Mouse (Mus musculus) heart, embryonic 14.5 days (tissue): ENCODE results near the gene Gm9573. TPM values are rescaled to one million over a fixed set of nuclear protein-coding genes. Genes with fewer than 3 reads are reported as not detected.

Experiments used
- ATAC-seq: fragments of 200-750 bp; cut with Nextera tagmentation; 2 replicates; pipeline ENCODE4 v1.8.0; 2017; ENCODE audit warnings: low read depth, moderate TSS enrichment; ENCODE audit not compliant: insufficient number of reproducible peaks, insufficient read depth, low FRiP score
- H3K27ac ChIP-seq, 2 experiments: fragments of 200-500 bp in 1 of 2; fragments of 300-500 bp in 1 of 2; sonication (generic) in 1 of 2; replicated peaks in 1 of 2; 2 replicates each; pipeline ENCODE4 v1.5.1; 2012 to 2014; ENCODE audit warnings: low read depth in 2 of 2, low read length in 2 of 2, control low read depth in 1 of 2, mild to moderate bottlenecking in 1 of 2, mixed read lengths in 1 of 2; ENCODE audit not compliant: control insufficient read depth in 1 of 2, insufficient read depth in 1 of 2
- H3K27me3 ChIP-seq: fragments of 300-500 bp; sonication (generic); 2 replicates; pipeline ENCODE4 v1.6.1; 2014; ENCODE audit warnings: mild to moderate bottlenecking, low read length, control low read depth; ENCODE audit not compliant: control insufficient read depth, insufficient read depth
- H3K36me3 ChIP-seq: fragments of 300-500 bp; sonication (generic); 2 replicates; pipeline ENCODE4 v1.6.1; 2014; ENCODE audit warnings: mild to moderate bottlenecking, control low read depth, low read length, mixed read lengths; ENCODE audit not compliant: control insufficient read depth, insufficient read depth
- H3K4me1 ChIP-seq, 2 experiments: fragments of 200-500 bp in 1 of 2; fragments of 300-500 bp in 1 of 2; sonication (generic) in 1 of 2; 2 replicates each; pipeline ENCODE4 v1.6.1; 2012 to 2014; ENCODE audit warnings: low read length in 2 of 2, control low read depth in 1 of 2, mixed read lengths in 1 of 2; ENCODE audit not compliant: control insufficient read depth in 2 of 2, insufficient read depth in 2 of 2
- H3K4me2 ChIP-seq: fragments of 300-500 bp; sonication (generic); 2 replicates; pipeline ENCODE4 v1.6.1; 2014; ENCODE audit warnings: mild to moderate bottlenecking, low read length
- H3K4me3 ChIP-seq, 2 experiments: fragments of 200-500 bp in 1 of 2; fragments of 300-500 bp in 1 of 2; sonication (generic) in 1 of 2; 2 replicates each; pipeline ENCODE4 v1.5.1; 2012 to 2014; ENCODE audit warnings: low read length in 2 of 2, mild to moderate bottlenecking in 2 of 2, control low read depth in 1 of 2, low read depth in 1 of 2, moderate library complexity in 1 of 2; ENCODE audit not compliant: control insufficient read depth in 1 of 2, insufficient read depth in 1 of 2
- H3K9ac ChIP-seq: fragments of 300-500 bp; sonication (generic); 2 replicates; pipeline ENCODE4 v1.6.1; 2014; ENCODE audit warnings: mild to moderate bottlenecking, low read length
- H3K9me3 ChIP-seq: fragments of 300-500 bp; sonication (generic); 2 replicates; pipeline ENCODE4 v1.6.1; 2016; ENCODE audit warnings: low read length, control low read depth; ENCODE audit not compliant: control insufficient read depth
- WGBS: fragments of 180-500 bp; shearing (Covaris S2); extraction: QIAGEN DNeasy Blood & Tissue Kit; methylation state at CpG from one replicate; pipeline ENCODE4 v1.1.7; 2014; 5-methylcytosine and 5-hydroxymethylcytosine counted together
- polyA plus RNA-seq: library from polyadenylated mRNA; unstranded; fragments of >200 nt; fragmentation: Nextera tagmentation; extraction: Ambion mirVana; gene quantifications from 2 replicates; pipeline ENCODE4 v1.2.1, GENCODE M21; 2014

Gene Gm9573
- polyA plus RNA-seq, 1 experiment from 2014 or later: not detected

- no peak for ATAC-seq
- peak overlapping the region; percentile 35 to 37 for H3K4me3 ChIP-seq
- no peak overlapping the region for H3K27ac ChIP-seq
- no peaks in the 10 kb centered on the region for H3K36me3 ChIP-seq
- H3K27me3 ChIP-seq: no peaks in the 10 kb centered on the region
- H3K4me2 ChIP-seq: peak overlapping the region; percentile 67
- H3K4me1 ChIP-seq: peaks cover 6 to 12% of the 10 kb centered on the region in 2 experiments
- H3K9me3 ChIP-seq: no peaks in the 10 kb centered on the region
- peak overlapping the region; percentile 36; the same call in 1 of the 2 replicates for H3K9ac ChIP-seq
- WGBS: 2% methylated on average over 15 of the region's 15 CpGs
Measured at GRCm38 (mm10) chr17:35635699-35636111, 9.3 kb upstream of the Gm9573 start.

GRCm38 (mm10) chr17:35635202-35635601 lies 8.8 kb upstream of the Gm9573 start:
- H3K27me3 ChIP-seq: no peaks in the 10 kb centered on the region
- WGBS: 77% methylated on average over 3 of the region's 3 CpGs

GRCm38 (mm10) chr17:35633992-35634391 lies 7.6 kb upstream of the Gm9573 start:
- 7% methylated on average over 1 of the region's 1 CpGs for WGBS
- Histone ChIP-seq H3K4me3 (no peak overlapping the region), H3K4me2 (no peak overlapping the region), H3K36me3 (no peaks in the 10 kb centered on the region), H3K9me3 (no peaks in the 10 kb centered on the region), H3K27me3 (no peaks in the 10 kb centered on the region), H3K27ac (no peak overlapping the region), H3K4me1 (peaks cover 5 to 6% of the 10 kb centered on the region in 2 experiments; a peak in 3 of 4 replicates), H3K9ac (no peak overlapping the region)
- 0 out of 2 replicates have a peak, but pooled peaks have one; percentile 29 for ATAC-seq

More at GRCm38 (mm10) chr17:35635202-35635601, 8.8 kb upstream of the Gm9573 start:
- no peak for ATAC-seq
- Histone ChIP-seq H3K36me3 (no peaks in the 10 kb centered on the region), H3K9ac (no peak overlapping the region), H3K27ac (no peak overlapping the region), H3K9me3 (no peaks in the 10 kb centered on the region), H3K4me2 (no peak overlapping the region), H3K4me3 (no peak overlapping the region), H3K4me1 (peaks cover 6 to 12% of the 10 kb centered on the region in 2 experiments)

- Histone ChIP-seq H3K9me3 (no peaks in the 10 kb centered on the region), H3K4me2 (no peak overlapping the region), H3K4me1 (no peaks in the 10 kb centered on the region), H3K4me3 (no peak overlapping the region), H3K27ac (no peak overlapping the region), H3K9ac (no peak overlapping the region), H3K27me3 (no peaks in the 10 kb centered on the region), H3K36me3 (no peaks in the 10 kb centered on the region)
- 57% methylated on average over 4 of the region's 4 CpGs for WGBS
- ATAC-seq: no peak
Measured at GRCm38 (mm10) chr17:35617127-35617526, 9.3 kb downstream of the Gm9573 start.

GRCm38 (mm10) chr17:35601736-35602354 lies 24.6 kb downstream of the Gm9573 start:
- H3K27me3 ChIP-seq: peaks cover 7% of the 10 kb centered on the region; the same call in 1 of the 2 replicates
- H3K4me1 ChIP-seq: no peaks in the 10 kb centered on the region
- ATAC-seq: no peak
- WGBS: 40% methylated on average over 8 of the region's 8 CpGs
- no peak overlapping the region for H3K4me3 ChIP-seq
- H3K9me3 ChIP-seq: no peaks in the 10 kb centered on the region
- no peak overlapping the region for H3K4me2 ChIP-seq
- H3K36me3 ChIP-seq: no peaks in the 10 kb centered on the region
- H3K27ac ChIP-seq: no peak overlapping the region
- H3K9ac ChIP-seq: no peak overlapping the region

GRCm38 (mm10) chr17:35601249-35601648 lies 25.2 kb downstream of the Gm9573 start, which contains the start of gene Sfta2:
Gene Sfta2 (plus strand): TSS chr17:35601549.
- Histone ChIP-seq H3K4me2 (no peak within 1 kb of the TSS), H3K4me3 (no peak within 1 kb of the TSS), H3K4me1 (no peaks in the 10 kb centered on the region), H3K9me3 (no peaks in the 10 kb centered on the region), H3K27me3 (peaks cover 7% of the 10 kb centered on the region; the same call in 1 of the 2 replicates), H3K36me3 (no peaks in the 10 kb centered on the region), H3K9ac (no peak within 1 kb of the TSS), H3K27ac (no peak within 1 kb of the TSS)
- 49% methylated on average over 2 of the region's 2 CpGs for WGBS
- ATAC-seq: no peak

GRCm38 (mm10) chr17:35597399-35597798 lies 29.0 kb downstream of the Gm9573 start:
- no peaks in the 10 kb centered on the region for H3K27me3 ChIP-seq
- H3K9ac ChIP-seq: no peak overlapping the region
- WGBS: 89% methylated on average over 3 of the region's 3 CpGs
- no peaks in the 10 kb centered on the region for H3K36me3 ChIP-seq
- no peaks in the 10 kb centered on the region for H3K9me3 ChIP-seq
- no peak overlapping the region for H3K4me2 ChIP-seq
- no peak overlapping the region for H3K27ac ChIP-seq
- ATAC-seq: no peak
- no peak overlapping the region for H3K4me3 ChIP-seq
- H3K4me1 ChIP-seq: no peaks in the 10 kb centered on the region

- Histone ChIP-seq H3K9me3 (no peaks in the 10 kb centered on the region), H3K36me3 (no peaks in the 10 kb centered on the region), H3K4me3 (no peak overlapping the region), H3K27me3 (no peaks in the 10 kb centered on the region), H3K27ac (no peak overlapping the region), H3K4me1 (no peaks in the 10 kb centered on the region), H3K4me2 (no peak overlapping the region), H3K9ac (no peak overlapping the region)
- 71% methylated on average over 7 of the region's 7 CpGs for WGBS
- ATAC-seq: no peak
Measured at GRCm38 (mm10) chr17:35594456-35594855, 32.0 kb downstream of the Gm9573 start.
